Mouse (Mus musculus): ENCODE results near the gene Sept7. TPM values are rescaled to one million over a fixed set of nuclear protein-coding genes. Genes with fewer than 3 reads are reported as not detected.
A peak's percentile ranks its signal among the peaks of the same experiment; 100 is the strongest.

Gene Sept7
- polyA plus RNA-seq (2014; fragmentation: Nextera tagmentation; extraction: Ambion mirVana): 247 and 267 TPM in 2 replicates

DNA sequence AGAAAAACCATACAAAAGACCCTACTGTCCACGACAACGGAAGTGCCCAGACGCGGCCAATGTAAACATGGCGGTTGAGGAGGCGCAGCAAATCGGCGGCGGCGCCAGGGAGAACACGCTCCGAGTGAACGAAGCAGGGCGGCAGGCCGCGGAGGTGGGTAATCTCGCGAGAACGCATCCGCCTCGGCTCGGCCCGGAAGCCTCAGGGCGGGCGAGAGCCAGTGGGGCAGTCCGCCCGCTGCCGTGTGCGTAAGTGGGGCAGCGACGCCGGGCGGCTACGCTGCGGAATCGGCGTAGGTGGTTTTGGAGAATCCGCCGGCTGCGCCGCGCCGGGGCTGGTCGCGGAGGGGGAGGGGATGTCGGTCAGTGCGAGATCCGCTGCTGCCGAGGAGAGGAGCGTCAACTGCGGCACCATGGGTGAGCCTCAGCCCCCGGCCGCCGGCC lies at the start of gene Sept7:
Sept7 (plus strand) TSS at position 157 of the 444 bp plus-strand sequence.
- no peaks in the 10 kb centered on the region for H3K36me3 ChIP-seq (ENCODE audit: control insufficient read depth, insufficient read depth, low read length)
- H3K27ac ChIP-seq (replicated peaks; ENCODE audit: low read depth, low read length): peak within 1 kb of the TSS; percentile 99
- under 1% methylated on average over 54 of the region's 54 CpGs for WGBS
- H3K4me1 ChIP-seq (ENCODE audit: control insufficient read depth, insufficient read depth, low read length): peaks cover 24% of the 10 kb centered on the region
- no peaks in the 10 kb centered on the region for H3K27me3 ChIP-seq (ENCODE audit: control insufficient read depth, insufficient read depth, low read length)
- ATAC-seq (ENCODE audit: low FRiP score, low TSS enrichment): peak; percentile 98
- peak within 1 kb of the TSS; percentile 60 for H3K4me2 ChIP-seq (ENCODE audit: low read length)
- peak within 1 kb of the TSS; percentile 98 for H3K4me3 ChIP-seq (replicated peaks; ENCODE audit: low read depth, low read length)
- DNase-seq: peak; percentile 99
- no peaks in the 10 kb centered on the region for H3K9me3 ChIP-seq (ENCODE audit: control insufficient read depth, low read length)
- H3K9ac ChIP-seq (replicated peaks; ENCODE audit: low read length): peak within 1 kb of the TSS; percentile 96

DNA sequence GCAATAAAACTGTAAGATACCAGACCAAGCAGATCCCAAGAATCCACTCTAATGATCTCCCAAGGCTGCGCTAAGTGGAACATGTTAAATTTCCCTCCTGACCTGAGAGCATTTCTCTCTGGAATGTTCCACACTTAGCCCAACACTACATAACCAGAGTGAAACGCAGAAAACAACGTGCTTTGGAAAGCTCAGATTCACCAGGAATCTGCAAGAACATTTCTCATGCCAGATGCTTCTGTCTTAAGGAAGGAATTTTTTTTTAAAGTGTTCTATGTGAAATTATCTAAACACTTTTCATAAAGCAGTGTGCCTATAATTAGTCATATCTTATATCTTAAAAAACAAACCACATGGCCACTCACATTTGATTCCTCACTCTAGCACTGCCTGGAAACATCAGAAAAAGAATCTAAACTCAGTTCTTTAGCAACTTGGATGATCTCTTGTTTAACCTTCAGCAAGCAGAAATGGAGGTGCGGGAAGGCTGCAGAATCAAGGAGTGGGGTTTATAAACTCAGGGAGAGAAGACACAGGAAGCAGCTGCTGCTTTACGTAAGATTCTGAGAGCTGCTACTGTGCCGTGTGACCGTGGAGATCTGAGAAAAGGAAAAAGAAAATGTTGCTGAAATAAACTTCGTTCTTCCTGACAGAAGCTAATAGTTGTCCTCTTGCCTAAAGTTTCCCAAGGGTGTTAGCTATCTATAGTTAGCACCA lies 44.0 kb upstream of the Sept7 start:
- Histone ChIP-seq H3K4me1 (ENCODE audit: control insufficient read depth, insufficient read depth, low read length) (peaks cover 10% of the 10 kb centered on the region), H3K4me2 (ENCODE audit: low read length) (no peak overlapping the region), H3K4me3 (replicated peaks; ENCODE audit: low read depth, low read length) (no peak overlapping the region), H3K9me3 (ENCODE audit: control insufficient read depth, low read length) (no peaks in the 10 kb centered on the region), H3K27ac (replicated peaks; ENCODE audit: low read depth, low read length) (no peak overlapping the region), H3K27me3 (ENCODE audit: control insufficient read depth, insufficient read depth, low read length) (no peaks in the 10 kb centered on the region), H3K9ac (replicated peaks; ENCODE audit: low read length) (no peak overlapping the region), H3K36me3 (ENCODE audit: control insufficient read depth, insufficient read depth, low read length) (no peaks in the 10 kb centered on the region)
- DNase-seq: no peak
- WGBS: 93% methylated on average over 8 of the region's 8 CpGs
- ATAC-seq (ENCODE audit: low FRiP score, low TSS enrichment): no peak

- WGBS: 43% methylated on average over 9 of the region's 9 CpGs
- Histone ChIP-seq H3K4me1 (ENCODE audit: control insufficient read depth, insufficient read depth, low read length) (peaks cover 10% of the 10 kb centered on the region), H3K9me3 (ENCODE audit: control insufficient read depth, low read length) (no peaks in the 10 kb centered on the region), H3K36me3 (ENCODE audit: control insufficient read depth, insufficient read depth, low read length) (no peaks in the 10 kb centered on the region), H3K9ac (replicated peaks; ENCODE audit: low read length) (no peak overlapping the region), H3K27me3 (ENCODE audit: control insufficient read depth, insufficient read depth, low read length) (no peaks in the 10 kb centered on the region), H3K4me3 (replicated peaks; ENCODE audit: low read depth, low read length) (no peak overlapping the region), H3K27ac (replicated peaks; ENCODE audit: low read depth, low read length) (peak overlapping the region; percentile 1), H3K4me2 (ENCODE audit: low read length) (no peak overlapping the region)
- DNase-seq (peak; percentile 51), ATAC-seq (ENCODE audit: low FRiP score, low TSS enrichment) (no peak; the same call in 1 of the 2 replicates)
These were observed 39.7 kb upstream of the Sept7 start for GRCm38 (mm10) chr9:25212309-25213163.

DNA sequence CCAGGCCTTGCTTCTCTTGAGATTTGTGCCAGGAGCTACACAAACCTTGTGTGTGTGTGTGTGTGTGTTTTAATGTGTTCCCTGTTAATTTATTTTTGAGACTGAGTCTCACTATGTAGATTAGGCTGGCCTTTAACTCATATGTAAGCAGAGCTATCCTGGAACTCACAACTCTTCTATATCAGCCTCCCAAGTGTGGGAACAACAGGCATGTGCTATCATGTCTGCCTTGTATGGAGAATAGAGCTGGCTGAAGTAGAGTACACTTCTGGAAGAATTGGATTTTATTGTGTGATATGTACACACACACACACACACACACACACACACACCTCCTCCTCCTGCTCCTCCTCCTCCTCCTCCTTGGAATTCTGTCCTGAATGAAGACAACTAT lies 39.1 kb upstream of the Sept7 start:
- DNase-seq (no peak), ATAC-seq (ENCODE audit: low FRiP score, low TSS enrichment) (no peak)
- Histone ChIP-seq H3K27me3 (ENCODE audit: control insufficient read depth, insufficient read depth, low read length) (no peaks in the 10 kb centered on the region), H3K9ac (replicated peaks; ENCODE audit: low read length) (no peak overlapping the region), H3K36me3 (ENCODE audit: control insufficient read depth, insufficient read depth, low read length) (no peaks in the 10 kb centered on the region), H3K4me1 (ENCODE audit: control insufficient read depth, insufficient read depth, low read length) (peaks cover 10% of the 10 kb centered on the region), H3K9me3 (ENCODE audit: control insufficient read depth, low read length) (no peaks in the 10 kb centered on the region), H3K27ac (replicated peaks; ENCODE audit: low read depth, low read length) (peak overlapping the region; percentile 1; the same call in 1 of the 2 replicates), H3K4me3 (replicated peaks; ENCODE audit: low read depth, low read length) (no peak overlapping the region), H3K4me2 (ENCODE audit: low read length) (no peak overlapping the region)

DNA sequence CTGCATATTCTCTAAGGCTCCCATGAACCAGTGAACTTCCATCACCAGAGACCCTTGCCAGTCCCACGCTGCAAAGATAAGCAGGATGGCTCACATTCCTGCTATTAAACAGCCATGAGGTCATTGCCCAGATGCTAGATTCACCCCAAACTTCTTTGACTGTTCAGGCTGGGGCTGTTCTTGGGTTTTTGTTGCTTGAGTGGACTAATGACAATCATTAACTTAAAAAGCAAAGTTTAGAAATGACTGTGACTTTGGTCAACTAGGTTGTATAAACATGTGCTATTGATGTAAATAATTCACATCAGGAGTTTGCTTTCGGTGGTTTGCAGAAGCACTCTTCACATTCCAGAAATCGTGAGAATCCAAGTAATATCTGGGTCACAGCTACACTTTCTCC lies 36.8 kb upstream of the Sept7 start:
- H3K4me2 ChIP-seq (ENCODE audit: low read length): no peak overlapping the region
- no peaks in the 10 kb centered on the region for H3K9me3 ChIP-seq (ENCODE audit: control insufficient read depth, low read length)
- no peak overlapping the region for H3K4me3 ChIP-seq (replicated peaks; ENCODE audit: low read depth, low read length)
- no peak overlapping the region for H3K27ac ChIP-seq (replicated peaks; ENCODE audit: low read depth, low read length)
- peaks cover 10% of the 10 kb centered on the region for H3K4me1 ChIP-seq (ENCODE audit: control insufficient read depth, insufficient read depth, low read length)
- ATAC-seq (ENCODE audit: low FRiP score, low TSS enrichment) (no peak), DNase-seq (no peak)
- no peak overlapping the region for H3K9ac ChIP-seq (replicated peaks; ENCODE audit: low read length)
- no peaks in the 10 kb centered on the region for H3K27me3 ChIP-seq (ENCODE audit: control insufficient read depth, insufficient read depth, low read length)
- H3K36me3 ChIP-seq (ENCODE audit: control insufficient read depth, insufficient read depth, low read length): no peaks in the 10 kb centered on the region
- WGBS: 78% methylated on average over 3 of the region's 3 CpGs

DNA sequence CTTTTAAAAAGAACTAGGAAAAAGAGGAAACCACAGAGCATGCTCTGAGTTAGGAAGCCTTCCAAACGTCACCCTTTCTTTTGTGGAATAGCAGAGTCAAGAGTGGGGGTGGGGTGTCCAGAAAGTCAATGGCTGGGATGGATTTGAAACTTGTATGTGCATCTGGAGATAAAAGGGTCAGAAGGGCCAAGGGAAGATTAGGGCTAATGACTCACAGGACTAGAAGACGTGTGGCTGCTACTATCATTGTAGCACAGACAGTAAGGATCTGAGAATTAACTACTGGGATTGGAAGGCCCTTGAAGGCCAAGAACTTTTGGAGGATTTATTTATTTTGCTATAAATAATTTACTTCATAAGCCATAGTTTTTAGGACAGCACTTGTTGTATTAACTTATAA lies 36.0 kb upstream of the Sept7 start:
- no peak for ATAC-seq (ENCODE audit: low FRiP score, low TSS enrichment)
- no peaks in the 10 kb centered on the region for H3K36me3 ChIP-seq (ENCODE audit: control insufficient read depth, insufficient read depth, low read length)
- peaks cover 10% of the 10 kb centered on the region for H3K4me1 ChIP-seq (ENCODE audit: control insufficient read depth, insufficient read depth, low read length)
- no peaks in the 10 kb centered on the region for H3K27me3 ChIP-seq (ENCODE audit: control insufficient read depth, insufficient read depth, low read length)
- H3K27ac ChIP-seq (replicated peaks; ENCODE audit: low read depth, low read length): no peak overlapping the region
- H3K9me3 ChIP-seq (ENCODE audit: control insufficient read depth, low read length): no peaks in the 10 kb centered on the region
- no peak for DNase-seq
- no peak overlapping the region for H3K4me2 ChIP-seq (ENCODE audit: low read length)
- no peak overlapping the region for H3K4me3 ChIP-seq (replicated peaks; ENCODE audit: low read depth, low read length)
- H3K9ac ChIP-seq (replicated peaks; ENCODE audit: low read length): no peak overlapping the region
- WGBS: 21% methylated on average over 2 of the region's 2 CpGs

DNA sequence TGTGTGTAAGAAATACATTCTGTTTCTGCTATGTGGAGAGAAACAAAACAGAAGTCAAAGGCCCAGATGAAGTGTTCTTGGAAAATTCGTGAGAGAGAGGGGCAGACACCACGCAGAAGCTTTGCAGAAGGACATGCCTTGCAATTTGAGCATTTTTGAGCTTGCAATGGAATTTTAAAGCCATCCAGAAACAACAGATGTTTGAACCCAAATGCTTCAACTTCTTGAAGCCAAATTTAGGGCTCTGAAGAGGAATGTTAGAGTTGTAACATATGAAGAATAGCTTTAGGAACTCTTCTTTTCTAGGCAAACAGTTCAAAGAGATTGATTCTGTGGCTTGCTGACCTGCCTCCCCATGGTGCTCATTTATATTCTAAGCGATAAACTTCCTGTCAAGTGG lies 33.3 kb upstream of the Sept7 start:
- Histone ChIP-seq H3K9ac (replicated peaks; ENCODE audit: low read length) (no peak overlapping the region), H3K4me1 (ENCODE audit: control insufficient read depth, insufficient read depth, low read length) (no peaks in the 10 kb centered on the region), H3K4me3 (replicated peaks; ENCODE audit: low read depth, low read length) (no peak overlapping the region), H3K27me3 (ENCODE audit: control insufficient read depth, insufficient read depth, low read length) (no peaks in the 10 kb centered on the region), H3K4me2 (ENCODE audit: low read length) (no peak overlapping the region), H3K36me3 (ENCODE audit: control insufficient read depth, insufficient read depth, low read length) (no peaks in the 10 kb centered on the region), H3K27ac (replicated peaks; ENCODE audit: low read depth, low read length) (no peak overlapping the region), H3K9me3 (ENCODE audit: control insufficient read depth, low read length) (no peaks in the 10 kb centered on the region)
- 73% methylated on average over 3 of the region's 3 CpGs for WGBS
- ATAC-seq (ENCODE audit: low FRiP score, low TSS enrichment) (no peak), DNase-seq (no peak)

GRCm38 (mm10) chr9:25219882-25220281 lies 32.4 kb upstream of the Sept7 start:
- DNase-seq (no peak), ATAC-seq (ENCODE audit: low FRiP score, low TSS enrichment) (no peak)
- Histone ChIP-seq H3K36me3 (ENCODE audit: control insufficient read depth, insufficient read depth, low read length) (no peaks in the 10 kb centered on the region), H3K4me1 (ENCODE audit: control insufficient read depth, insufficient read depth, low read length) (no peaks in the 10 kb centered on the region), H3K4me2 (ENCODE audit: low read length) (no peak overlapping the region), H3K9me3 (ENCODE audit: control insufficient read depth, low read length) (no peaks in the 10 kb centered on the region), H3K27ac (replicated peaks; ENCODE audit: low read depth, low read length) (no peak overlapping the region), H3K27me3 (ENCODE audit: control insufficient read depth, insufficient read depth, low read length) (no peaks in the 10 kb centered on the region), H3K9ac (replicated peaks; ENCODE audit: low read length) (no peak overlapping the region), H3K4me3 (replicated peaks; ENCODE audit: low read depth, low read length) (no peak overlapping the region)
- 89% methylated on average over 5 of the region's 5 CpGs for WGBS
